Mouse (Mus musculus): Measurements from ENCODE around the gene Epor.

DNA sequence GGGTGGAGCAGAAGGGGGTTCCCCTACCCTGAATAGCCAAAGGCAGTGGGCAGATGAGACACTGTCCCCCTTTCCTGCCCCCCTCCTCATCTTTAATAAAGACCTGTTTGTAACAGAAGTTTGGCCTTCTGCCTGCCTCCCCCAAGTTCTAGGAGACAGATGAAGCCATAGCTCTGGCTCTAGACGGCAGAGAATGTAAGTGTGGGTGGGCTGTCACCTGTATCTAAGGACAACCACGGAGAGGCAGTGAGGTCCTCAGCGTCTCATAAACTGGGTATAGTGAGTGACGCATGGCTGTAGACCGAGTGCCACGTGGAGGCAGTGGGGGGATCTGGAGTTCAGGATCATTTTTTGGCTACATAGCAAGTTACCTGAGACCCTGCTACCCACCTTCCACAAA is 14.5 kb downstream of the Epor start:
- TF ChIP-seq GATA1 (IDR thresholded peaks at IDR 0.05; ENCODE audit: low read length) (no peak), TAL1 (IDR thresholded peaks at IDR 0.05; ENCODE audit: low read length) (no peak)

Measured in erythroblast, embryonic 14.5 days (primary cell).